Mouse (Mus musculus): ENCODE measurements around the gene Gm10135.
"Not testable (repeated sequence)": the region's sequence is repeated elsewhere in the genome, so short reads cannot be mapped to it uniquely, and the experiment has no call there.

Gene Gm10135

DNA sequence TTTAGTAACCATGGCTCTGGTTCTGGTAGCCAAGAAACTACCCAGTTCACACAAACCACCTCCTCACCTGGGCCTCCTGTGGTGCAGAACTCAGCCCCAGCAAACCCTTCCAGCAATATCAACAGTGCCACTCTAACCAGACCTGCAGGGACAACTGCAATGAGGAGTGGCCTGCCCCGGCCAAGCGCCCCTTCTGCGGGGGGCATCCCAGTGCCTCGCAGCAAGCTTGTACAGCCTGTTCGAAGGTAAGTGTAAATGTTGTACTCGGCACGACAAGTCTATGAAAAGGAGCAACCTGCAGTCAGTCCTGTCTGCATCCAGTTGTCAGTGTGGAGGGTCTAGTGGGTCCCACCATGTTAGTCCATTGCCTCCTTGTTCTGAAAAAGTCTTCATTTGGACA is at the start of gene Gm10135:
Gene Gm10135 (minus strand): TSS at position 101 of the 400 bp plus-strand sequence.
- CTCF ChIA-PET, result no interaction called here

DNA sequence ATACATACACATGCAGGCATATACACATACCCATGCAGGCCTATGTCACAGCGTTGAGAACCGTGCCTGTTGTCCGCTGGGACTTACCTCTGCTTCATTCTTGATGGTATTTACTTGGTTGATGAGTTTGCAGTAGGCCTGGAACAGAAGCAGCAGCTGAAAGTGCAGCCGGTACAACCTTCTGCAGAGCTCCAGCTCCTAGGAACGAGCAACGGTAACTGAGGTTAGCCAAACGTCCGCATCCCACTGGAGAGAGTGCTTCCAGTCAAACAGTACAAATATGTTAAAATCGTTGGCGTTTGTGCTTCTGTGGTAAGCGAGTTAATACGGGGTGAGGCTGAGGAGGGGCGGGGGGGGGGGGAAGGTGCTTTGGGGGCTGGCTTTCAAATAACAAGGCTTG is 49.3 kb upstream of the Gm10135 start:
- CTCF ChIA-PET, result no interaction called here

DNA sequence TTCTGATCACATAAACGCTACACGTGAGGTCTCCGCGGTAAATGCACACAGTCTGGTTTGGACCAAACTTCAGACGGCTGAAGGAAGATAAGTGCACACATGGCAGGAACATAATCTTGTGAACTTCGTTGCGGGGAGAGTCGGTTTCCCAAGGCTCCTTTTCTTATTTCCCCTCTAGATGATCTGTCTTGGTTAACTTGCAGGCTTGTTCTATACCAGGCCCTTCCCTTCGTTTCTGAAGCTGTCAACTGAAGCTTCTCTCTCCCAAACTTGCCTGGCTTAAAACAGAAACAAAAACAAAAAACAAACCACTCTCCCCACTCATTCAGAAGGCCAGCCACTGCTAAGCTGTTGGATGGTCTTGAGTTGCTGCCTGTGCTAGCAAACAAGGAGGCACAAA is 40.2 kb upstream of the Gm10135 start:
- CTCF ChIA-PET, result no interaction called here

DNA sequence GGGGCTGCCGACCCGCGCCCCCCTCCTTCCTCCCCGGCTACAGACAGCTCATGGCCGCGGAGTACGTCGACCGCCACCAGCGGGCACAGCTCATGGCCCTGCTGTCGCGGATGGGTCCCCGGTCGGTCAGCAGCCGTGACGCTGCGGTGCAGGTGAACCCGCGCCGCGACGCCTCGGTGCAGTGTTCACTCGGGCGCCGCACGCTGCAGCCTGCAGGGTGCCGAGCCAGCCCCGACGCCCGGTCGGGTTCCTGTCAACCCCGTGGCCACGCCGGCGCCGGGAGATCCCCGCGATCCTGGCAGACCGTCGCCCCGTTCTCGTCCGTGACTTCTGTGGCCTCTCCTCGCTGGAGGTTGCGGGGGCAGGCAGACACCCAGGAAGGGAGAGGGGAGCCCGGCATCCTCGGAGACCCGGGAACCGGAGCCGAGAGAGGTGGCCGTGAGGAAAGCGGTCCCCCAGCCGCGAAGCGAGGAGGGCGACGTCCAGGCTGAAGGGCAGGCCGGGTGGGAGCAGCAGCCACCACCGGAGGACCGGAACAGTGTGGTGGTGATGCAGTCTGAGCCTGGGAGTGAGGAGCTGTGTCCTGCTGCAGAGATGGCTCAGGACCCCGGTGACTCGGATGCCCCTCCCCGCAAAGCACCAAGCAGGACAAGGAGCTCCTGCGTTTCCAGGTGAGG is 39.2 kb upstream of the Gm10135 start:
- CTCF ChIA-PET, result not testable (repeated sequence)

DNA sequence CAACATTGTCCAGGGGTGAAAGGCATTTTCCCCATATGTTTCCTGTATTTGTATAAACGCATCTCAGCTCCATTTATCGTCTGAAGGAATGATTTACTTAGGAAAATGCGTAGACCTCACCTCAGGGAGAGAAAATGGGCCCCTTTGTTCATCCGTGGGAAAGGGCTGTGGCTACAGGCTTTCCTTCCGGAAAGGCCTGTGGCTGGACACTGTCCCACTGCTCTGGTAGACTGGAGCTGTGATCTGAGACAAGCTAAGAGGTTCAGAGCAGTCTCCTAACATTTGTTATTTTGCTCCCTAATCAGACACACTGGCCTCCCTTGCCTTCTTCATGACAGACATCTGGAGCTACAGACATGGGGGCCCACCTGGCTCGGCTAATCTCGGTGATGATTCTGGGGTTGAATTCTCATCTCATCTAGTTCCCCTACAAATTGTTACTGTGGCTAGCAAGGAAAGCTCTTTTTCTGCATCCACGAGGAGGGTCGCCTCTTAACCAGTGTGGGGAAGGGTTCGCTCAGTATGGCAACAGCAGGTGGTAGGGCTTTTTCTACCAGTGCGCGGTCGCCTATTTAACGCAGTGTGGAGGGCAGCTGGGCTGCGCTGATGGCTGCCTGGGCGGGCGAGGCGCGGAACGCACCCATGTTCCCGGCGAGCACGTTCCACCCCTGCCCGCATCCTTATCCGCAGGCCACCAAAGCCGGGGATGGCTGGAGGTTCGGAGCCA is 38.5 kb upstream of the Gm10135 start:
- CTCF ChIA-PET, result interaction anchor here (0.7 kb wide), 1 partner anchor 69 kb away, joined by 3 read pairs; no protein-coding TSS in a partner anchor

DNA sequence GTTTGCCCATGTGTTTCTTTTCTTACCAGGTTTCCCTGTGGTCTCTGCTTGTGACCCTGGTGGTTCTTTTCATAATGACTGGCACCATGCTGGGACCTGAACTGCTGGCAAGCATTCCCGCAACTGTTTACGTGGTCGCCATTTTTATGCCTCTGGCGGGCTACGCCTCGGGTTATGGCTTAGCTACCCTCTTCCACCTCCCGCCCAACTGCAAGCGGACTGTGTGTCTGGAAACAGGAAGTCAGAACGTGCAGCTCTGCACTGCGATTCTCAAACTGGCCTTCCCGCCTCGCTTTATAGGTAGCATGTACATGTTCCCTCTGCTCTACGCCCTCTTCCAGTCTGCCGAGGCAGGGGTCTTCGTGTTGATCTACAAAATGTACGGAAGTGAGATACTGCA is 37.3 kb upstream of the Gm10135 start:
- CTCF ChIA-PET, result not testable (repeated sequence)

DNA sequence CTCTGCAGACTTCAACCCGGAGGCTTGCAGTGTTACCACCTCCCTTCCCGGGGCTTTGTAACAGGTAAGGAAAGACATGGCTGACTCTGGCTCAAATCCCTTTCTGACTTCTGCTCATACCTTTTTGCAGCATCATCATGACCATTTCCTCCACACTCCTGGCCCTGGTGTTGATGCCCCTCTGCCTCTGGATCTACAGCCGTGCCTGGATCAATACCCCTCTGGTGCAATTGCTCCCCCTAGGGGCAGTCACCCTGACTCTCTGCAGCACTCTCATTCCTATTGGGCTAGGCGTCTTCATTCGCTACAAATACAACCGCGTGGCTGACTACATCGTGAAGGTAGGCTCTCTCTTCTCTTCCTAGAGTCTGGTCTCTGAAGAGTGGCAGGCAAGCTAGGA is 33.7 kb upstream of the Gm10135 start:
- CTCF ChIA-PET, result not testable (repeated sequence)

DNA sequence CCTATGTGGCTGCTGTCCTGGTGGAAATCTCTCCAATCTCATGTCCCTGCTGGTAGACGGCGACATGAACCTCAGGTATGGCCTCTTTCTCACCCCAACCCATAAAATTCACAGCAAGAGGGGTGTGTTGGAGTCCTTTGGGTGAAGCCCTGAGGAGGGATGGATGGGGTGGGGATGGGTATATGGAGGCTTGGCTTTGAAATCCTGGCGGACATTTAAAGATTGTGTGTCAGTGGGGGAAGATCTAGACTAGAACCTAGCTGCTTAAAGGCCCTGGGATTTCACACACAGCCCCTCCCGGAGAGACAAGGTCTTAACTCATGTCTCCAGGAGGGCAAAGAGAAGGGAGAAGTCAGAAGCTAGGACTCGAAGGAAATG is 33.1 kb upstream of the Gm10135 start:
- CTCF ChIA-PET, result no interaction called here

DNA sequence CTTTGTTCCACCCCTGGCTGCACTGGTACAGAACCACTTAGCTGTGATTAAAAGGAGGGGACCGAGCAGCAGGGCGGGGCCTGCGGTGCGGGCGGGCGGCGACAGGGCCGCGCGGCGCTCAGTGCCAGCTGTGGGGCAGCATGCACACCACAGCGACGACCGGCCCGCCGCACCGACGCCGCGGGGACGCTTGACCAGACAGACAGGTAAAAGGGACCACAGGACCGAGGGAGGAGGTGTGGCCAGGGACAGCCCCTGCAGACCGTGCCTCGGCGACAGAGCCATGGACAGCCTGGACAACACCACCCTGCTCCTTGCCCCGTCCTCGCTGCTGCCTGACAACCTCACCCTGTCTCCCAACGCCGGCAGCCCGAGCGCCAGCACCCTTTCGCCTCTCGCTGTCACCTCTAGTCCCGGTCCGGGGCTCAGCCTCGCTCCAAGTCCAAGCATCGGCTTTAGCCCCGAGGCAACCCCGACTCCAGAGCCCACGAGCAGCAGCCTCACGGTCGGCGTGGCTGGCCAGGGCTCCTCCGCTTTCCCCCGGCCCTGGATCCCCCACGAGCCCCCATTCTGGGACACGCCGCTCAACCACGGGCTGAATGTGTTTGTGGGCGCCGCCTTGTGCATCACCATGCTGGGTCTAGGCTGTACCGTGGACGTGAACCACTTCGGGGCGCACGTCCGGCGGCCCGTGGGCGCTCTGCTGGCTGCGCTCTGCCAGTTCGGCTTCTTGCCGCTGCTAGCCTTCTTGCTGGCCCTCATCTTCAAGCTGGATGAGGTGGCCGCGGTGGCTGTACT is 32.5 kb upstream of the Gm10135 start, which contains the start of gene Slc10a4:
Gene Slc10a4 (plus strand): TSS at position 100 of the 798 bp plus-strand sequence.
- CTCF ChIA-PET, result no interaction called here

DNA sequence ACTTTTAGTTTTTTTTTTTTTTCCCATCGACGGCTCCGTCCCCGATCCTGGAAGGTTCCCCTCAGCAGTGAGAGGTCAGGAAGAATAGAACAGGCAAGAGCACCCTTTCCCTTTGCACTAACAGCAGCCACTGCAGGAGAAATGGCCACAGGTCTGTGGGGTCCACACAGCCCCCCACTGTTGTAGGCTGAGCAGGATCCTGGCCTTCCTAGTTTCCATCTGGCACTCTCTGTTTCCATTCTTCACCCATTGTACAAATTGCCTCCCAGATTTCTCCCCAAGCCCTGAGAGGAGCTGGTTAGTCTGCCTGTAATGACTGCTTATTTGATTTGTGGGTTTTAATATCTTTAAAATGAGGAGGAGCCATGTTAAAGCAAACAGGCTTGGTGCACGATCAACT is 29.5 kb upstream of the Gm10135 start:
- CTCF ChIA-PET, result no interaction called here

DNA sequence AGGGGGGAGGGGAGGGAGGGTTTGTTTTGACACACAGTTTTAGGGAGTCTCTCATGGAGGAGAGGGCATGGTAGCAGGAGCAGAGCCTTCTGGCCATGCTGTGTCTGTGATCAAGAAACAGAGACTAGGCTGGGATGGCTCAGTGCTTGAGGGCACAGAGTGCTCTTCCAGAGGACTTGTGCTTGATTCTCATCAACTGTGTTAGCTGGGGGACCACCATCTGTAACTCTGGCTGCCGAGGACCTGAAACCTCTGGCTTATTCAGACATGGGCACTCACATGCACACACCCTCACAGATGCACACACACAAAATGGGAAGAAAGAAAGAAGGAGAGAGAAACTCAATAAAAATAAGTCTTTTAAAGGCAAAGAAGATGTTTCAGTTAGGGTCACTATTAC is 24.0 kb upstream of the Gm10135 start:
- CTCF ChIA-PET, result not testable (repeated sequence)

DNA sequence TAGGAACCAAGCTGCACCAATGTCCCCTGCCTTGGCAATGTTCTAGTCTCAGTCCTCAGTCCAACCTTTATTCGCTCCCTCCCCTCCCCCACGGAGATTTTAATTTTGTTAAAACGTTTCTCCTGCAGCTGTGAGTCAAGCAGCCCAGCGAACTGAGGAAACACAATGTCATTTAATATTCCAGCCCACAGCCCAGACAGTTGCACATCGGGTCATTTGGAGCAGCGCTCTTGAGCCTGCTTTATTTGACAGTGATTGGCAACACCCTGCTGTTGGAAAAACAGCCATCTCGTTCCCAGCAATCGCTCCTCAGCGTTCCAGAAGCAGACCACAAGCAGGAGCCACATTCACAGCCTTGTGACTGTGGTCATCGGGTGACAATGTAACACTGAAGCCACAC is 20.9 kb upstream of the Gm10135 start:
- CTCF ChIA-PET, result no interaction called here

DNA sequence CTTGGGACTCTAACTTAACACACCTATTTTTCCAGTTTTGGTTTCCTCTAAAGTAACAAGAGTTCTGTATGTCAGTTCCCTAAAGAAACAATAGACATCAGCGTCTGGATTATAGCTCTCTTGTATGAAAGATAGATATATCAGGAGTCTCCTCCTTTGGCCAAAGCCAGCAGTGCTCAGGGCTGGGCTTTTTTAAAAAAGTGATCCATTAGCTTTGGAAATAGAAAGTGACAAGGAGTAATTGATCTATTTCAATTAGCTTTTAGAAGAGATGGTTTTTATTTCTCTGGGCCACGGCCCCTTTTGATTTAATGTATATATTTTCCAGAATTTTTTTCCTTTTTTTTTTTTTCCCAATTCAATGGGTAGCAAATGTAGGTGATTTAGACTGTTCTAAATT is 20.4 kb upstream of the Gm10135 start:
- CTCF ChIA-PET, result interaction anchor here (0.6 kb wide), 1 partner anchor 48 kb away, joined by 9 read pairs; no protein-coding TSS in a partner anchor

DNA sequence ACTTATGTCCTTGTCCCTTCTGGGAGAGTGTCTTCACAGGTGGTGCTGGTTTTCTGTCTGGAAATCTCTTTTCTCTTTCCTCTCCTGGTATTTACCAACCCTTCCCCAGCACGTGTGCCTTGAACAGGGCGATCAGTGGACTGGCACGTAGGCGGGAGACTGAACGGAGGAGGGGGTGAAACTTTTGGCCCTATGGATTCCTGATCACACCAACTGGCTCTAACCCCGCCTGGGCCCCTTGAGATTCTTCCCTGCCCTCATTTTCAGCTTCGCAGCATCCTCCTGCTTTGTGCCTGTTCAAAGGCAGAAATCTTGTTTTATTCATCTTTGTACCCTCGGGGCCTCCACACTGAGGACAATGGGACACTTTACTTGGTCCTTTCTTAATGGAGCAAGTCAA is 19.9 kb upstream of the Gm10135 start:
- CTCF ChIA-PET, result interaction anchor here (0.6 kb wide), 1 partner anchor 49 kb away, joined by 9 read pairs; no protein-coding TSS in a partner anchor

DNA sequence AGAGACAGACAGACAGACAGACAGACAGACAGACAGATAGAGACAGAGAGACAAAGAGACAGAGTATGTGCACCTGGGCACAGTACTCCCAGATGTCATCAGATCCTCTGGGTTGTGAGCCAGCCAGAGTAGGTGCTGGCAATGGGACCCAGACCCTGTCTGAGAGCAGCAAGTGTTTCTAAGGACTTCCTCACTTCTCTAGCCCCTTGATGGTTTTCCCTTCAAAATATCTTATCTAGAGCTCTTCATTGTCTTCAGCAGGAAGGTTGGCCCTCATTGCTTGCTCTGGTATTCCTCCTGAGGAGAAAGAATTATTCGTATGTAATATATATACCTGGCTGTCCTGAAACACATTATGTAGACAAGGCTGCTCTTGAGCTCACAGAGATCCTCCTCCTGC is 18.0 kb upstream of the Gm10135 start:
- CTCF ChIA-PET, result no interaction called here

DNA sequence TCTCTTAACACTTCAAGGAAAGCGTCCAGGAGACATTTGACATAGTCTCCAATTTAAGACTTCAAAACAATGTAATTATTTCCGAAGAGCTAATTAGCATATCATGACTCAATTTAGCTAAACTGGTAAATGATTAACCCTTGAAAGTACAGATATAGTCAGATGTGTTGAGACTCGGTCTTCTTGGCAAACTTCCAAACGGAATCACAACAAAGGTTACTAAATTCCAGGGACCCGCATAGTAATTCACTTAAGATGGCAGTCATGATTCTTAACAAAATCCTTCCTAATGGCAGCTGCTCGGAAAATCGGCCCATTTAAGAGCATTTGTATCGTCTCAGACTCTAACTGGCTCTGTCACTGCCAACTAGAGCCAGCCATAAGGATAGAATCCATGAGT is 15.3 kb upstream of the Gm10135 start:
- CTCF ChIA-PET, result no interaction called here

DNA sequence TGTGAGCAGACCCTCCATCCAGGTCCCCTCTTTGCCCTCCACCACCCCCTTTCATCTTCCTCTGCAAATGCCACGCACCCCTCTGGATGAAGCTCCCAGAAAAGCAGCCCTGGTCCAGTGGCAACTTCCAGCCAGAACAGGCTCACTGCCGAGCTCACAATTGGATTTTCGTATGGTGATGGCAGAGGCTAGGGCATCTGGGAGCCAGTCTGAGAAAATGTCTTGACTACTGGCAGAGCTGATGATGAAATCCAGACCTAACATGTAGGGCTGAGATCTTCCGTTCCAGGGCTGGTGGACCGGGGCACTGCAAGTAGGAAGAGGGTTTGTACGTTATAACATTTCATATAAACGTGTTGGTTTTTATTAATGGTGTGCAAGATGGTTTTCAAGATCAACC is 13.3 kb upstream of the Gm10135 start:
- CTCF ChIA-PET, result interaction anchor here (0.6 kb wide), 1 partner anchor 398 kb away, joined by 15 read pairs; no protein-coding TSS in a partner anchor

DNA sequence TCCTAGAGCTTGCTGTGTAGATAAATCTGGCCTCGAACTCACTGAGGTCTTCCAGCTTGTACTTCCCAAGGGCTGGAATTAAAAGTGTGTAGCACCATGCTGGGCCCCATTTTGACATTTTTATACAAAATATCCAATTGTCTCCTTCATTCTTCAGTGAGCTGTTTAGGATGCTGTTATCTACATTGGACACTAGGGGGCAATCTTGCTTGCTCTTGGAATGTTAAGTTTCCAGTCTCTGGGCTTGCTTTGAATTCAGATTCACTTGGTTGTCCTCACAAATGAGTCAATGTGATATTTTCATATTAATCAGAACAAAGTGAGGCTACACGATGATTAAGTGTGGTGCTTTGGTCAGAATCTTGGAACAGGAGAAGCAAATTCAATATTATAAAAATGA is 9.6 kb upstream of the Gm10135 start:
- CTCF ChIA-PET, result interaction anchor here (0.6 to 1.0 kb wide), 4 partner anchors 14 to 225 kb away, joined by 3 to 4 read pairs (median 4); no protein-coding TSS in a partner anchor

DNA sequence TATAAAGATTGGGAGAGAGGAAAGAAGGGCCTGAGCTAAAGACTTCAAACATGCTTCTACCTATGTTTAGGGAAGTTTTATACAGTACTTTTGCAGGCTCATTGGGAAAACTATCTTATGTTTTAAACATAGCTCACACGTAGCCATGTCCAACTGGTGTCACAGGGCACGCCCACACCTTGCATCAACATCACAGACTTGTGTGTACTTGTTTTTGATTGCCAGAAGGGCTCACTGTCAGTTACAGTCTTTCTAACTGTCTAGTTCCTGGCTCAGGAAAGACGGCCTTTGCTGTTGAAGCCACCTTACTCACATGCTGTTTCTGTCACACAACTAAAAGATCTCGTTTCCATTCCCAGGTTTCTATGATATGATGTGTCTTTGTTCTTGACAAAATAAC is 2.0 kb upstream of the Gm10135 start:
- CTCF ChIA-PET, result no interaction called here

DNA sequence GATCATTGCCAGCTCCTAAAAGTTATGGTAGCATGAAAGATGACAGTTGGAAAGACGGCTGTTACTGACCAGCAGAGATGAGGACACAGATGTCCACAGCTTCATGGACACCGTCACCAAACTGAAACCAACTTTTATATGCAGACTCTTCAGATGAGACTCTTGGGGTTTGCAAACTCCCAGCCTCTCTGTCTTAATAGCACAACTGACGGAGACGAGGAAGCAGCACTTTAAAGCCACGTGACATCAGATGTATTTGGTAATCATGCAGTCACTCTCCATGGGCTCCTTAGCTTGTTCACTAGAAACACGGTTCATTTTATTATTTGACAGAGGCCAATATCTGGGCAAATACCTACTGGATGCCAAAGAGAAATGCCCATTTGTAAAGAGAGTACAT is 1.5 kb upstream of the Gm10135 start:
- CTCF ChIA-PET, result no interaction called here

DNA sequence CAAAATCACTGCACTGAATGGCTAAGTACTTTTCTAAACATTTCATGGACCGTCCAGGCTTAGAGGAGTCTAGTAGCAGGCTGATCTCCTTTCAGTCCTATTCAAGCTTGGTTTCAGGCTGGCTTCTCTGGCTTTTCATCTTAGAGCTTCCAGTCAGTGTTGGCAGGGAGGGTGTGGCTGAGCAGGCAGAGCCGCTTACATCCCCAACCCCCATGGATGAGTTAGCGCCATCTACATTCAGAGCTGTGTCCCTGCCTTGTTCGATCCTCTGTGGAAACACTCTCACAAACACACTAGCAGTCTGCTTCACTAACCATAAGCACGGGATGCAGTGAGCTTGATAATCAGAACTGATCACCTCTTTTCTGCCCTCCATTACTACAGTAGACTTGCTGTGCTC is 1.6 kb downstream of the Gm10135 start:
- CTCF ChIA-PET, result no interaction called here

DNA sequence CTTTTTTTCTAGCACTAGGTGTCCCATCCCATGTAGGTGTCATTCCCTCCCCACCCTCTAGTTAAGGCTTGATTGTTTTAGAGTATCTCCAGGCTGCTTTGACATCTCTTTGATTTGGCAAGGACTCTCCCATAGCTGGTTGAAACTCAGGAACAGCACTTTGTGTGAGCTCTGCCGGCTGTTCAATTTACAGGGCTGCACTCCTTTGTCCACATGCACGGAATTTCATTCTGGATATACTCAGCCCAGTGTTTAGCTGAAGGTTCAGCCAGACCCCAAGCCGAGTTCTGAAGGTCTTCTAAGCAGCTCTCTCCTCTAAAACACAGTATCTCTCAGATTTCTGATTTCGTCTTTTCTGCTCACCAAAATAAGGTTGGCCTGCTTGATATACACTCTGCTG is 2.1 kb downstream of the Gm10135 start:
- CTCF ChIA-PET, result no interaction called here

DNA sequence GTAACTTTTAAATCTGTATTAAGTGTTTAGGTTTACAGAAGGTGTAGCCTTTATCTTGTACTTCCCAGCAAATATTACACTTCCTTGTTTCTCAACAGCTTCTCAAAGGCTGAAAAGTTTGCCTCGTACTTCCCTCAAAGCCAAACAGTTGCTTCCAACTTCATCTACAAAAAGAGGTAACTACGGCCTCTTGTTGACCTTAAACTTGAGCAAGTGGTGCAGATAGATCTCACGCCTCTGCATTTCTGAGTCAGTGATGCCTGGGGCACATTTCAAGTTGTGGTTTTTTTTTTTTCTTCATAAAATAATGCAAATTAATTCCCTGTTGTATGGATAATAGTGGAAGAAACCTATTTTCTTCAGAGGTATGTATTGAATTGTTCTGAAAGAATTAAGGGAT is 8.8 kb downstream of the Gm10135 start:
- CTCF ChIA-PET, result no interaction called here

Measured in spleen, embryonic (tissue).